Mouse (Mus musculus) cerebellum, postnatal 10 days (tissue): ENCODE data around the gene Gnai3.

Experiments
- DNase-seq, 2 experiments: peaks; one replicate each; pipeline ENCODE4 v3.0.0; 2021; ENCODE audit warnings: mixed read lengths in 2 of 2

Gene Gnai3

DNA sequence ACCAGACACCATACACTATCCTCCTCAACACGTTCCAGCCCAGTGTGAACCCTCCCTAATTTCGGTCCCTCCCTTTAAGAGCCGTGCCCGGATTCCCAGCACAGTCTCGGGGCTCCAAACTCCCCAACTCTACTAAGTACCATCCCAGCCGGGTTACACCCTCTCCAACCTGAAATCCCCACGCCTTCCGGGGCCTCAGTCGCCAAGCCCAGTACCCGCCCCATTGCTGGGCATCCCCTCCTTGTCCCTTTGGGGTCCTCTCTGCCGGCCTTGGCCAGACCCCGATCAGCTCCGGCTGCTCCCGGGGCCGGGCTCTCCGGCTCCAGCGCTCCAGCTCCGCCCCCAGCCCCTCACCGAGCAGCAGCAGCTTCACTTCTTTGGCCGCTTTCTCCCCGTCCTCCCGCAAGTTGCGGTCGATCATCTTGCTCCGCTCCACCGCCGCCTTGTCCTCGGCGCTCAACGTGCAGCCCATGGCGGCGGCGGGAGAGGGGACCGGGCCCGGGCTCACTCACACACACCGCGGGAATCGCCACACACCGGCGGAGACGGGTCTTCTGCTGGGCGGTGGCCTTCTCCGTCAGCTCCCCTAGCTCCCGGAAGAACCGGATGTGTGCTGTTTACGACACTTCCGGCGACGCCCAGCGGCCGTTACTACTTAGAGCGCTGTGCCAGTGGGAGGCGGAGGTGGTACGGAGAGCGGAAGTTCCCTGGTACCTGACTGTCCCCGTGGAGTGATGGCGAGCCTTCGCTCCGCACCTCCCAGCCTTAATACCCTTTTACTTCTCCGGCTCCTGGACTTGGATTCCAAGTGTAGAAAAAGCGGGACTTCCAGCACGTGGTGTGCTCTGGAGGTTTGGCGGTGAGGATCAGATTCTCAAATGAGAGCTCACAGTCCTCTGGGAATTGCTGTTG is at the start of gene Gnai3:
TSS of gene Gnai3 (minus strand) at position 613 of the 912 bp plus-strand sequence.
- DNase-seq: peak; percentile 93 to 94

DNA sequence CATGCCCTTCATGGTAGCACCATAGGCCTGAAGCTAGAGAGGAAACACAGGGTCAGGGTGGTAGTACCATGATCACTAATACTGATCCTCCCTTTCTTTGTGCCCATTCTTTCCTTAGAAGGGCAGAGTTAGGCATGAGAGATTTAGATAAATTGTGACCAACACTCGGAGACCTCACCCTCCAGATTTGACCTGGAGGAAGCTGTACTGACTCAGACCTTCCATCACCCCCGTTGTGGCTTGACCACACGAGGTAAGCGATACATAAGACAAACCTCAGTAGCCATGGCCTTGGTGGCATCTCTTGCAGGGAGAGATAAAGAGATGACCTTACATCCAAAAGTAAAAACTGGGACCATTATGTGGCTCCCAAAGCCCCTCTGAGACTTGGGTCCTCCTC is 49.3 kb upstream of the Gnai3 start:
- no peak for DNase-seq

GRCm38 (mm10) chr3:108193686-108194085 is 47.7 kb upstream of the Gnai3 start:
- no peak for DNase-seq

DNA sequence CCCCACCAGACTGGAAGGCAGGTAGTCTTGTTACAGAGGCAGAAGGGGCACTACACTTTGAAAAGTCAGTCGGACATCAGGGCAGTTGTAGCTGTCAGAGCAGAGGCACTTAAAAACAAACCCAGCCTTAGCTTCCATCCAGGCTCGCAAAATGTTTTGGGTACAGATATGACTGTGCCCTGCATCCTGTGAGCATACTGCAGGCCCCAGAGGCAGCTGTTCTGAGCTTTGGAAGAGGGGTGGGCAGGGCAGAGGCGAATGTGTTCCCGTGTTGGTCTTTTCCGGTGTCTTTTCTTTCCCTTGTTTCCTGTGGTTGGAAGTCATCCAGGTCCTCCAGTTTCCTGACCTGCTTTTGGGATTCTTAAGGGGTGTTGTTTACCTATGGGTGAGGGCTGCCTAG is 44.0 kb upstream of the Gnai3 start:
- DNase-seq: no peak

- no peak for DNase-seq
These were observed 43.0 kb upstream of the Gnai3 start for GRCm38 (mm10) chr3:108188716-108189490.

- DNase-seq: peak; percentile 57 to 58
These were observed 41.3 kb upstream of the Gnai3 start for GRCm38 (mm10) chr3:108187111-108187795.

DNA sequence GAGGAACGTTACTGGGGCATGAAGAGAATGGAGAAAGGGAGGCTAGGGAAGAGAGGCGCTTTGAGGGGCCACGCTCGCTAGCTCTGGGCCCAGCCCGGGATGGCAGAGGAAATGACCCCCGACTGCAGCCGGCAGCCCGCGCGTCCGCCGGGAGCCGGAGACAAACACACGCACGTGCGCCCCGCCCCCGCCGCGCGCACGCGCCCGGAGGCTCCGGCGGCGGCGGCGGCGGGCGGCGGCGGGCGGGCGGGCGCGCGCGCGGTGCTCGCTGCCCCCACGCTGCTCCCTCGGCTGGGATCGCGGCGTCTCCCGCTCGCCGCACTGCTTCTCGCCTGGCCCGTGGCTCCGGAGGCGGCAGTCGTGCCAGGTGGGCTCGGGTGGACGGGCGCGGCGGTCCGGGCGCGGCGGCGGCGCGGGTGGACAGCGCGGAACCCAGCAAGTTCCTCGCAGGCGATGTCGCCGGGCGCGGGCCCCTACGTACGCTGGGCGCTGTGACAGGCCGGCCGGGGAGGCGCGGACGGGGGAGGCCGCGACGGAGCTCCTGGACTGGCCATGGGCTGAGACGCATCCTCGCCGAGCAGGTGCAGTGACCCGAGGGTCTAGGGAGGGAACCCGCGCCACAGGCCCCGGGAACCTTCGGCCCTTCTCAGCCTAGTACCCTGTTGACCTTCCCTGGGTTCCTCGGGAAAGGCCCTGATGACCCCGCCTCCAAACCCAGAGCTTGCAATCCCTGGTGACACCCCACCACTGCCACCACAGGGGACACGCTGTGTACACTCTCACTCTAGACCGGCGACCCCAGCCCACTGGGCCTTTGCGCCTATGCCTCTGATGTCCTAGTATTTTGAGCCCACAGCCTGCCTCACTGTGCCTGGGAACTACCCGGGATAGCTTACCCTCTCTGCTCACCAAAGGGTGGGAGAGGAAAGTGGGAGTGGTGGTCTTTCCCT is 40.4 kb upstream of the Gnai3 start, which contains the start of gene Amigo1:
TSS of gene Amigo1 (plus strand) at position 238 of the 950 bp plus-strand sequence.
- peak; percentile 73 to 78 for DNase-seq

DNA sequence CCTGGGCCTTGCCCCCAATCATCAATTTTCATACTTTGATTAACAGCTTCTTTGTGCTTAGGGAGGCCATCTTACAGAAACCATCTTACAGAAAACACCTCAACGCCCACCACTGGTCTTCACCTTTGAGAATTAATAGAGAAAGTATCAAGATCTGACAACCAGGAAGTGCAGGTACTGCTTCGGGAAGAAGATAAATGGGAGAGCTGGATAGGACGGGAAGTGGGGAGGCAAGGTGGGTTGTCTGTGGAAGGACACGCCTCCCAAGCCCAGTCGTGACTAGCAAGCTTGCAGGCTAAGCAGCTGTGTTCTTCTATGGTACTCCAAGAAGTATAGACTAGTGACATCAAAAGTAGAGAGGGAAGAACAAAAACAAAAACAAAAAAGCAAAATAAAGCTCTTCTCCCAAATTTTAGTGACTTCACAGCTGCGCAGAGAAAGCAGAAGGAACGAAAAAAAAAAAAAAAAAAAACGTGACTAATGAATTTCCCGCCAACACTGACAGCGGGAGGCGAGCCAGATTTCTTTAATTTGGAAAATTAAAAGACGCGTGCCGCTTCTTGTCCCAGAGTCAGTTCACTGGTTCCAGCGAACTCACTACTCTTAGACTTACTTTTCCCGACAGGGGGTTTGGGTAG is 39.6 kb upstream of the Gnai3 start:
- peak in 1 of 2 experiments; percentile 13 for DNase-seq

DNA sequence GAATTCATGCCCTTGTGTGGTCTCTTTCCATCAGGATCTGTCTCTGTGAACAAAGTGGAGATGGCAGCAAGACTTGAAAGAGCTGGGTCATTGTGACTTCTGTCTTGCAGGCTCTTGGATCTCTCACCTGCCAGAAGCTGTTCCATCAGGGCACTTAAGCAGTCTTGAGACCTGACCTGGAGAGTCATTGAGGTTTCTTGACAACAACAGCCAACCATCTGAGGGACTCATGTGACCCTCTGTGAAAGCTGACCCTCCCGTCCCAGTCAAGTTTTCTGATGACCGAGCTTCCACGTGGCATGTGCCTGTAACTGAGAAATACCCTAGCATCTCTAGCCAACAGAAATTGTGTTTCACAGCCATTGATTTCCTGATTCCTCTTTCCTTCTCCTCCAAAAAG is 38.8 kb upstream of the Gnai3 start:
- no peak for DNase-seq

GRCm38 (mm10) chr3:108180514-108180913 is 34.6 kb upstream of the Gnai3 start:
- DNase-seq: no peak

DNA sequence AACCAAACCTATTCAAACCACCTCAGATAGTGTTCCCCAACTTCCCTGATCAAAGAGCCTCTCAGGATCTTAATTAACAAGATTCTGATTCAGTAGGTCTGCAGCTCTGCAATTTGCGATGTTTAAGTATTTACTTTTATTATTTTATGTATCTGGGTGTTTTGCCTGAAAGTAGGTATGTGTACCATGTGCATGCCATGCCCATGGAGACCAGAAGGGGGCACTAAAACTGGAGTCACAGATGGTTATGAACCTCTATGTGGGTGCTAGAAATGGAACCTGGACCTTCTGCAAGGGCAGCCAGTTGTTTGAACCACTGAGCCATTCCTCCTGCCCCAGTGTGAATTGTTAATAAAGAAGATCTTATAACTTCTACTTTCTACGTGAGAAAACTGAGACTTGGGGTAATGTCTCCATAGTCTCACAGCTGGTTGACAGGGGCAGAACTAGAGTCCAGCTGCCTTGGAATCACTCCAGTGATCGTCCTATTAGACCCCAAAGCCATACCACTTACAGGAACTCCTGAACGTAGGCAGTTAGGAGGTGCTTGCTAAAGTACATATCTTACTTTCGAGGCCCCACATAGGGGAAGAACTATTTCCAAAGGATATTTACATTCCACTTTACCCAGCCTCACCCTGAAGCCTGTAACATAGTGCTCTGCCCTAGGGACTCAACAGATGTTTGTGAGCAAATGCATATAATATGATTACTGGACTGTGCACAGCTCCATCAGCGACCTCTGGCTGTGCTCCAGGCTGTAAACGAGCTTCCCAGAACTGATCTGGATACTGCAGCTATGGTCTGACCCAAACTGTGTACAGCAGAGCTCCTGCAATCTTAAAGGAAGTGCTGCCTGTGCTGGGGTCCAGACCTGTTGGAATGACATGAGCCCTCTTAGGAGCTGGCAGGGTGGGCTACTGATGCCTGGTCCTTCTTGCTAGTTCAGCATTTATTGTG is 33.1 kb upstream of the Gnai3 start:
- peak in 1 of 2 experiments; percentile 11 for DNase-seq

DNA sequence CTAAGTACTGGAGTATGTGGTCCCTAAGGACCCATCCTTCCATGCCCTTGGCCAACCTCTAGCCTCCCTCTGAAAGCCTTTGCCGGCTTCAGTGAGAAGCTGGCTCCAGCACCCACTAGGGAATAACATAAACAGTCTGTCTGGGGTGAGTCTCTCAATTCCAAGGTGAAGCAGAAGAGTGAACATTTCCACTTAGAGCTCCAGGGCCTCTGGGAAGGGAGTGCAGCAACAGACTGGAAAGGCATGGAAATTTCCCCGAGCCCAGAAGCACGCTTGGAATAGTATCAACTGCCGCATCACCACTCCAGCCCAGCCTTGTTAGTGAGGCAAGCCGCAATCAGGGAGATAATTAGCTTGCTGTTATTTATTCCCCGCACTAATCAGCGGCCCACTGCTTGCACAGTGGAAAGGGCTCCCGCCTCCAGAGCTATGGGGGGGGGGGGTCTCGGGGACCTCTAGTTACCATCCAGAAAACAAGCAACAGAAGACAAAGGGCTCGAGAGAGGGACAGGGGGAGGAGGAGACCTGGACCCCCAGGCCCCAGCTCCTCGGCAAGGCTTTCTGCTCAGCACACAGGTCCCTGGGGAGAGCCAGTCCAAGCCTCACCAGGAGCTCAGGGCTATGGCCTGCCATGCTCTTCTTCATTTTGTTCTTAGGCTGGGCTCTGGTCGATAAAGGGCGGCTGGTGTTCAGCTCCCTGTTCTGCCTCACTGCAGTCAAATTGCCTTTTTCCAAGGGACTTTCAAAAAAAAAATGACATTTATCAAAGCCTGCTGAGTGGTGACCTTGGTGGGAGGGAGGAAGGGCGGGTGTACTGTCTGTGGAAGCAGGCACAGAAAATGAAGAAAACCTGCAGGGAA is 29.0 kb upstream of the Gnai3 start:
- DNase-seq: peak; percentile 76 to 78

DNA sequence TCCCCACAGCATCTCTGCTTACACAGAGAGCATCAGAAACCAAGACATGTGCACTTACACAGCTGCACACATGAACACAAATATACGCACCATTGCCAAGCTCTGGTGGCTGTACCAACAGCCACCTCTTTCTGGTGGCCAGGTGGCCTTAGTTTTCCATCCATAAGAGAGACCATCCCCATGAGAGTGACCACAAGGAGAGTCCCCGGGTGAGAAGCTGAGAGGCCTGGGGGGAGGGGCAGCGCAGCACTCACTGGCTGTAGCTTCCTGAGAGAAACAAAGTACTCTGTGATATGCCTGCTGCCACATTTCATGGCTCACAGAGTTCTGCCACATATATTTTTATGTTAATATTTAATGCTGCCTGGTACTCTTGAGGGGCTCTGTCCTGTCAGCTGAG is 23.3 kb upstream of the Gnai3 start:
- no peak for DNase-seq

GRCm38 (mm10) chr3:108167499-108167898 is 21.6 kb upstream of the Gnai3 start:
- no peak for DNase-seq

DNA sequence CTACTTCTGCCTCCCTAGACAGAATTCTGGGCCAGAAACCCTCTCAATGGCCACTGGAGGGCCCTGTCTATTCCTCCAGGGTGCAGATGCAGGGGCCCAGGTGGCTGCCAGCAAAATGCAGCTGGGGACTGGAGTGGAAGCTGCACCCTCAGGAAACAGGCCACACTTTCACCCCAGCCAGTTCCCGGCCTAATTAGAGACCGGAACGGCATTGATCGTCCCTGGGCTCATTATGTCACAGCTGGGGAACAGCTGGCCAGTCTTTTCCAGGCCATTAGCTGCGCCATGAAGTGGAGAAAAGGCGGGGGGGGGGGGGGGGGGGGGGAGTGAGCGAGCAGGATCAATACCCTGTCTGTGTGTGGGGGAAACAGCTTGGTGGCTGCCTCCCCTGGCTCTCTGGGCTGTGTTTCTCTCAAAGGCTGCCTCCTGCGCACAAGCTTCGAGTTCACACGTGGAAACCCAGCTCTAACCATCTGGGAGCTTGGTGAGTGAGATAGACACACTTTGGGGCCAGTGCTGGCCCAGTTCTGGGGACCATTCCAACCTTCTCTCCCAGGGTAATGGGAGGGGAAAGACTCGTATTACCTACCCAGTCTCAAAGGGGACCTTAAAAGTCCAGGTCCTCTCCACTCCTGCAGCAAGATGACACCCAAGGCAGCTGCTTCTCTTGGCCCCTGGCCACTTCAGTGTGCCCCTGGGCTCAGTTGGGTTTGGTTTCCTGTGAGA is 20.7 kb upstream of the Gnai3 start:
- peak; percentile 49 to 62 for DNase-seq

DNA sequence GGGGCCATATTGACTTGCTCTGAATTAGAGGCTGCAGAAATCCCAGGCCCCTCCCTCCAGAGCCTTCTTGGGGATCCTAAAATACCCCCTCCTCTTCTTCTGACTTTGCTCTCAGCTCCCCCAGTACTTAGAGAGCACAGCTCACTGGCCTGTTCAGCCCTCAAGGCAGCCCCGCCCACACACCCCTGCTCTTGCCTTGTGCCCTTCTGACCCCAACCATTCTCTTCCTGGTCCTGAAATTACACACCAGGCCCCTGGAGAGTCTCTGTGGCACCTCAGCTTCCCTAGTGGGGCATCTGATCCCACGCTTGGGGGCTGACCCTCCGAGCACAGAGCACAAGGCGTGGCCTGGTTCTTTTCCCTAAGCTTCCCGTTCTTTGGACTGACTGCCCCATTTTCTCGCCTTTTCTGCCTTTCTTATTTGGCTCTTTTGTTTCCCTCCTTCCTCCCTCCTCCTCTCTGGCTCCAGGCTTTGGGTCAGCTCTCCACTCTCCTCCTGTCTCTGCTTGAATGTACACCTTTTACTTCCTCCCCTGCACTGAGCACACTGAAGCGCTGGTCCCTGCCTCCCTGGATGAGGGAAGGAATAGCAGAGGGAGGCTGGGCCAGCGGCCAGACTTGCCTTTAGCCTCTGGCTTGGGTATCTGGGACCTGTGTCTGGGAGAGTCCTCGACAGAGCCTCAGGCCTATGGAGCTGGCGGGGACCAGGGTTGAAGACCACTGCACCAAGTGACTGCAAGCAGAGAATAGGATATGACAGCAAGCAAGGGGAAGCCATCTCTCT is 19.8 kb upstream of the Gnai3 start:
- DNase-seq: peak; percentile 55 to 62

GRCm38 (mm10) chr3:108164807-108165206 is 18.9 kb upstream of the Gnai3 start:
- DNase-seq: peak; percentile 93 to 95

- DNase-seq: no peak
These were observed 18.1 kb upstream of the Gnai3 start for GRCm38 (mm10) chr3:108164091-108164490.
